Comparison of ENCODE assay signal across 8 mouse cellular contexts in genomic region chr9:110631191-110631590, GRCm38 (mm10). TPM values are rescaled to one million over a fixed set of nuclear protein-coding genes. Genes with fewer than 3 reads are reported as not detected.
DNase-seq lines count a peak whose midpoint lies in the region; ATAC-seq and TF ChIP-seq lines count a peak whose summit lies in the region.

No protein-coding gene starts in this region.

- H3K27ac ChIP-seq in heart, adult 2 months = no peak overlapping the region
- no peak overlapping the region for H3K27ac ChIP-seq in ES-Bruce4 (ENCODE audit: insufficient read depth, low read length)
- H3K27ac ChIP-seq in limb, embryonic 15.5 days = no peak overlapping the region
- no peak overlapping the region for H3K27ac ChIP-seq in neural tube, embryonic 15.5 days (replicated peaks)

- no peak for TF ChIP-seq EP300 in heart, adult 2 months (IDR thresholded peaks at IDR 0.05; ENCODE audit: insufficient read depth, low read depth, low read length)
- TF ChIP-seq EP300 in ES-Bruce4 (IDR thresholded peaks at IDR 0.05; ENCODE audit: insufficient read depth, low read depth, low read length) = no peak

- no peaks in the 10 kb centered on the region for H3K79me2 ChIP-seq in heart, adult 2 months (replicated peaks; ENCODE audit: control insufficient read depth, insufficient read depth, low read length)

- no peaks in the 10 kb centered on the region for H3K9me3 ChIP-seq in ES-Bruce4 (replicated peaks; ENCODE audit: control insufficient read depth, insufficient read depth, low read length, poor library complexity, severe bottlenecking)
- no peaks in the 10 kb centered on the region for H3K9me3 ChIP-seq in limb, embryonic 15.5 days
- no peaks in the 10 kb centered on the region for H3K9me3 ChIP-seq in neural tube, embryonic 15.5 days (replicated peaks)

- H3K4me1 ChIP-seq in heart, adult 2 months (ENCODE audit: control insufficient read depth, insufficient read depth, low read length) = no peaks in the 10 kb centered on the region
- H3K4me1 ChIP-seq in ES-Bruce4 (ENCODE audit: control insufficient read depth, insufficient read depth, low read length) = no peaks in the 10 kb centered on the region
- H3K4me1 ChIP-seq in limb, embryonic 15.5 days = peaks cover 11% of the 10 kb centered on the region
- peaks cover 10% of the 10 kb centered on the region for H3K4me1 ChIP-seq in neural tube, embryonic 15.5 days

- DNase-seq in heart, adult 2 months = peak in 1 of 2 experiments; percentile 60
- DNase-seq in heart, adult 11 months = no peak
- peak; percentile 85 for DNase-seq in embryo, embryonic 10.5 days (ENCODE audit: low spot score)
- DNase-seq in heart, postnatal 4 days = peak; percentile 73

- no peak for ATAC-seq in limb, embryonic 15.5 days (ENCODE audit: insufficient number of reproducible peaks, low FRiP score, low TSS enrichment, low read depth)
- ATAC-seq in neural tube, embryonic 15.5 days (ENCODE audit: low FRiP score) = peak; percentile 34; the same call in 1 of the 2 replicates
- ATAC-seq in megakaryocyte, adult 5-6 weeks (ENCODE audit: poor library complexity, severe bottlenecking) = no peak

- TF ChIP-seq CTCF in heart, adult 2 months (IDR thresholded peaks at IDR 0.05) = peak; percentile 75
- peak; percentile 84 for TF ChIP-seq CTCF in ES-Bruce4 (IDR thresholded peaks at IDR 0.05; ENCODE audit: low read depth, low read length)

- 52% methylated on average over 10 of the region's 10 CpGs for WGBS in heart, adult 2 months
- 13% methylated on average over 10 of the region's 10 CpGs for WGBS in limb, embryonic 15.5 days
- WGBS in neural tube, embryonic 15.5 days = 12% methylated on average over 10 of the region's 10 CpGs

- no peak for TF ChIP-seq POLR2A in heart, adult 2 months (IDR thresholded peaks at IDR 0.05; ENCODE audit: insufficient read depth, low read depth, low read length)
- no peak for TF ChIP-seq POLR2A in ES-Bruce4 (IDR thresholded peaks at IDR 0.05; ENCODE audit: insufficient read depth, low read length)

- H3K27me3 ChIP-seq in heart, adult 2 months (ENCODE audit: control insufficient read depth, insufficient read depth, low read length) = no peaks in the 10 kb centered on the region
- no peaks in the 10 kb centered on the region for H3K27me3 ChIP-seq in ES-Bruce4 (ENCODE audit: control insufficient read depth, insufficient read depth, low read length, poor library complexity, severe bottlenecking)
- H3K27me3 ChIP-seq in limb, embryonic 15.5 days = peaks cover 49% of the 10 kb centered on the region
- H3K27me3 ChIP-seq in neural tube, embryonic 15.5 days (replicated peaks) = peaks cover 6% of the 10 kb centered on the region

- no peaks in the 10 kb centered on the region for H3K36me3 ChIP-seq in heart, adult 2 months (ENCODE audit: control insufficient read depth, insufficient read depth, low read length)
- no peaks in the 10 kb centered on the region for H3K36me3 ChIP-seq in ES-Bruce4 (ENCODE audit: control insufficient read depth, insufficient read depth, low read length, poor library complexity, severe bottlenecking)
- no peaks in the 10 kb centered on the region for H3K36me3 ChIP-seq in limb, embryonic 15.5 days
- peaks cover 11% of the 10 kb centered on the region for H3K36me3 ChIP-seq in neural tube, embryonic 15.5 days

- intact Hi-C loops in heart, adult 2 months (cut with DNase I) = loop anchor here (5.0 kb wide), 1 partner anchor 184 kb away; no protein-coding TSS in a partner anchor

- peak overlapping the region; percentile 40 for H3K4me2 ChIP-seq in limb, embryonic 15.5 days
- H3K4me2 ChIP-seq in neural tube, embryonic 15.5 days = peak overlapping the region; percentile 55

- no peak overlapping the region for H3K4me3 ChIP-seq in heart, adult 2 months
- H3K4me3 ChIP-seq in ES-Bruce4 (ENCODE audit: low read depth, low read length) = peak overlapping the region; percentile 53
- peak overlapping the region; percentile 20; the same call in 1 of the 2 replicates for H3K4me3 ChIP-seq in limb, embryonic 15.5 days
- peak overlapping the region; percentile 29 for H3K4me3 ChIP-seq in neural tube, embryonic 15.5 days (replicated peaks)

- H3K9ac ChIP-seq in heart, adult 2 months (ENCODE audit: low read depth, low read length) = no peak overlapping the region
- peak overlapping the region; percentile 4; the same call in 1 of the 2 replicates for H3K9ac ChIP-seq in ES-Bruce4 (ENCODE audit: low read depth, poor library complexity, severe bottlenecking)
- H3K9ac ChIP-seq in limb, embryonic 15.5 days = no peak overlapping the region
- 0 out of 2 replicates have a peak overlapping the region, but pooled peaks have one; percentile 11 for H3K9ac ChIP-seq in neural tube, embryonic 15.5 days (replicated peaks)

RNA-seq across cellular contexts. Expression of gene Nradd, which starts 6.9 kb away (rescaled TPM):
- total RNA-seq in heart, adult 2 months (2021) = 1 to 10 TPM; 1.3 to 1.4 TPM
- 2.7 and 2.9 TPM in 2 replicates for polyA plus RNA-seq in heart, adult 2 months (2012; rRNA removed)
- 43.5 and 48.0 TPM in 2 replicates for polyA plus RNA-seq in ES-Bruce4 (2011; ENCODE audit: insufficient read depth, insufficient read length, low read depth, missing spikeins)
- 1 to 10 TPM; 4.2 to 4.6 TPM for total RNA-seq in heart, postnatal 4 days (2021)
- polyA plus RNA-seq in limb, embryonic 15.5 days (2015; fragmentation: Nextera tagmentation; extraction: Ambion mirVana) = 43.5 and 46.4 TPM in 2 replicates
- polyA plus RNA-seq in neural tube, embryonic 15.5 days (2015; fragmentation: Nextera tagmentation; extraction: Ambion mirVana) = 24.9 and 26.0 TPM in 2 replicates
- 4.6 and 5.2 TPM in 2 replicates for total RNA-seq in megakaryocyte, adult 5-6 weeks (2015)
- total RNA-seq in megakaryocyte, adult 5-6 weeks (2017) = 2.0 and 3.5 TPM in 2 replicates

RNA-seq across cellular contexts. Expression of gene Nbeal2, which starts 22.8 kb away (rescaled TPM):
- 1 to 10 TPM; 7.6 to 8.5 TPM for total RNA-seq in heart, adult 2 months (2021)
- polyA plus RNA-seq in heart, adult 2 months (2012; rRNA removed) = 18.4 and 18.8 TPM in 2 replicates
- polyA plus RNA-seq in ES-Bruce4 (2011; ENCODE audit: insufficient read depth, insufficient read length, low read depth, missing spikeins) = 10.3 and 11.6 TPM in 2 replicates
- 1 to 10 TPM; 7.4 to 8.6 TPM for total RNA-seq in heart, postnatal 4 days (2021)
- polyA plus RNA-seq in limb, embryonic 15.5 days (2015; fragmentation: Nextera tagmentation; extraction: Ambion mirVana) = 5.7 and 5.8 TPM in 2 replicates
- polyA plus RNA-seq in neural tube, embryonic 15.5 days (2015; fragmentation: Nextera tagmentation; extraction: Ambion mirVana) = 3.1 and 5.9 TPM in 2 replicates
- total RNA-seq in megakaryocyte, adult 5-6 weeks (2015) = 42.1 and 52.5 TPM in 2 replicates
- 29.1 and 35.9 TPM in 2 replicates for total RNA-seq in megakaryocyte, adult 5-6 weeks (2017)

RNA-seq across cellular contexts. Expression of gene Ccdc12, which starts 25.1 kb away (rescaled TPM):
- 10 to 100 TPM; 54.1 to 66.1 TPM for total RNA-seq in heart, adult 2 months (2021)
- polyA plus RNA-seq in heart, adult 2 months (2012; rRNA removed) = 91.3 and 94.8 TPM in 2 replicates
- polyA plus RNA-seq in ES-Bruce4 (2011; ENCODE audit: insufficient read depth, insufficient read length, low read depth, missing spikeins) = 33.5 and 40.5 TPM in 2 replicates
- total RNA-seq in heart, postnatal 4 days (2021) = 10 to 100 TPM; 79.8 to 88.6 TPM
- polyA plus RNA-seq in limb, embryonic 15.5 days (2015; fragmentation: Nextera tagmentation; extraction: Ambion mirVana) = 116 and 126 TPM in 2 replicates
- polyA plus RNA-seq in neural tube, embryonic 15.5 days (2015; fragmentation: Nextera tagmentation; extraction: Ambion mirVana) = 96.3 and 112 TPM in 2 replicates
- 204 and 210 TPM in 2 replicates for total RNA-seq in megakaryocyte, adult 5-6 weeks (2015)
- 165 and 180 TPM in 2 replicates for total RNA-seq in megakaryocyte, adult 5-6 weeks (2017)

Comparison
In these comparisons a context has a peak if more than half of its experiments do, and no peak if none do; other contexts are left out.
1. H3K9ac ChIP-seq: peak in ES-Bruce4 (single experiment) and neural tube, embryonic 15.5 days (single experiment); none in heart, adult 2 months (single experiment) and limb, embryonic 15.5 days (single experiment).